Mouse (Mus musculus) spleen, postnatal 4 days (tissue): ENCODE results near the gene Mob3b.
"Not testable (repeated sequence)": the region's sequence is repeated elsewhere in the genome, so short reads cannot be mapped to it uniquely, and the experiment has no call there.

ENCODE experiments used
- DNase-seq, 2 experiments: peaks; one replicate each; pipeline ENCODE4 v3.0.0; 2022; ENCODE audit warnings: low spot score in 2 of 2

Mob3b gene

DNA sequence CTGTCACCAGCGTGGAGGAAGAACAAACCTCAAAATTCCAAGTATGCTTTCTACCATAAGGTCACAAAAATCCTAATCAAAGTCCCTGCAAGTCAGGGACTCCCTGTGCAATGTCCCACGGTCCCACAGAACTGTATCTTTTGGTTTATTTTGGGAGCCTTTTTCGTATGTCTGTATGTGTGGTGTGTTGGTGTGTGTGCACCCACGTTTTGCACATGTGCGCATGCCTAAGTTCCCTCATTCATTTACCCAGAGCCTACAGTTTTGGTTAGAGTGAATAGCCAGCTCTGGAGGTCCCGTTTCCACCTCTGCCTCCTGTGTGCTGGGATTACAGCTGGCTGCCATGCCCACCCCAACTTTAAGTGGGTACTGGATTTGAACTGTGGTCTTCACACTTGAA, 189.7 kb downstream of the Mob3b start:
- DNase-seq, result no peak

DNA sequence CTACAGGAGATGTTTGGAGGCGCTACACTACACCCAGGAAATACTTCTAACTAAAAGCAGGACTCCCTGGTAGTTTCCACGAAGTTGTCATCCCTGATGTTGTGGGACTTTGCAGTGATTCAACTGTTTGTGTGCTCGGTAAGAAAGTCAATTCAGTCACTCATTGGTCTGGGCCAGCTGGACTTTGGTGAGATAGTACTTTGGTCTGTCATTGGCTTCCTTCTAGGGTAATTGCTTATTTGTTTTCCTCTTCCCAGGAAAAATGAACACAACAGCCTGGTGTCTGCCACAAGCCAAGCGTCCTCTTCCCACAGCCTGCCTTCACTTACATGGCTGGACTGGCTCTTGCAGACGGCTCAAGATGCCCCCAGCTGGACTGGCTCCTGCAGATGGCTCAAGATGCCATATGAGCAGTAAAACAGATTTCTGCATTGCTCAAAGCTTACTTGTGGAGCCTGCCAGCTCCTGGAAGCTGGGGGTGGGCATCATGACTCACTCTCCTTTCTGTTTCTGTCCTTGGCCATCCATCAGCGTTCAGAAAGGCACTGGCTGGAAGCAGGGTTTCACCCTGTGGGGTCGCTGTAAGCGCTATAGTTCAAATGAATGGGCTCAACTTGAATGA, 190.8 kb downstream of the Mob3b start:
- DNase-seq, result no peak

GRCm38 (mm10) chr4:34964906-34965305, 192.4 kb downstream of the Mob3b start:
- DNase-seq, result no peak

DNA sequence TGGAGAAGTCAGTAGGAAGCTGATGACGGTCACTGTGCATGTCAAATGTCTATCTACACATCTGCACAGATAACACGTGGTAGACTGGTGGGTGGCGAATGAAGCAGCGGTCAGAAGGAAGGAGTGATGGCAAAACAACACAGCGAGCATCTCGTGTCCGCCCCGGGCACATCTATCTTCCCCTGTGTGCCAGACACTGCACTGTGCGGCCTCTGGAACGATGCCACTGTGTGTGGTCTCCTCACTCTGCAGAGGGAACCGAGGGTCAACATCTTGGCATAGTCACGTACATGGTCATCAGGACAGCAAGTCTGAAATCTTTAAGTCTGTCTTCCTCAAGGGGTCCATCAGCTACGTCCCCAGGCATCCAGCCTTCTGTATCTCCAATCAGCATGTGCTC, 193.3 kb downstream of the Mob3b start:
- DNase-seq, result no peak

GRCm38 (mm10) chr4:34960781-34961560, 196.3 kb downstream of the Mob3b start:
- peak in 1 of 2 experiments; percentile 46 for DNase-seq

DNA sequence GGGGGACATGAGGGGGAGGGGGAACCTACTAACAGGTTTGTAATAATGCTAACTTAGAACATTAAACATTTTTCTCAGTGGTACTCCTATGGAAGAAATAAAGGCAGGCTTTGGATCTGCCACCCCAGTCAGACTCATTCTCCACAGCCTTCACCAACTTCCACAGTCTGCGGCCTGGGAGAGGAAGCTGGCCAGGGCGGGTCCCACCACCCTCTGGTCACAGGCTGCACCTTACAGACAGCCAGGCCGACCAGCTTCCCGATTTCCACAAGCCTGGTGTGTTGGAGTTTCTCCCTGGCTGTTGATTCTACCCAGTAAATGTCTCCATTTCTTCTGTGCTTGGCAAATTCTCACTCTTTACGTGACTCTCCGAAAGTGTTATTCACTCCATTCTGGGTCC, 197.8 kb downstream of the Mob3b start:
- no peak for DNase-seq

- DNase-seq, result no peak
Observed at GRCm38 (mm10) chr4:34958155-34959028, 198.9 kb downstream of the Mob3b start.

DNA sequence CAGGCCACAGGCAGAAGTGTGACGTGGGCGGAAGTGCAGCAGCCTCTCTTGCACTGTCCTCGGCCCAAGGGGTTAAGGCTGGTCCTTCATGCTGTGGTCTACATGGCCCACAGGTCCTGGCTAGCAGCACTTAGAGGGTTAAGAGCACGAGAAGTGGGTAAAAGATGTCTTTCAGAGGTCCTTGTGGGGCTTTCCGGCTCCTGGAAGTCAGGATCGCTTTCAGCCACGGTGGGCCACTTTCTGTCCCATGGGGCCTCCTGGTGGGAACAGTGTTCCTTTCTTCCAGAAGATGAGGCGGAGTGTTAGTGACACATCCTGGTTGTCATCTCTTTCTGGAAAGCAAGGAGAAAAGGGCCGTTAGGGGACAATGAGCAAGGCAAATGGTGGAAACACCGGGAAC, 203.6 kb downstream of the Mob3b start:
- DNase-seq, result no peak

DNA sequence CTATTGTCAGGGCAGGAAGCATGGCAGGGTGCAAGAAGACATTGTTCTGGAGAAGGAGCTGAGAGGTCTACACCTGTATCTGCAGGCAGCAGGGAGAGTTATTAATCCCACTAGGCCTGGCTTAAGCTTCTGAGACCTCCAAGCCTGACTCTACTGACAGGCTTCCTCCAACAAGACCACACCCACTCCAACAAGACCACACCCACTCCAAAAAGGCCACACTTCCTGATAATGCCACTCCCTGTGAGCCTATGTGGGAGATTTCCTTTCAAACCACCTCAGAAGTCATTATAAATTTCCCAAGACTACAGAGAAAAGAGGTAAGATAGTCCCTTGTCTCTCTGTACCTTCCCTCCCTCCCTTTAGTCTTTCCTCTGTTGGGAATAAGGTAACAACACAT, 210.1 kb downstream of the Mob3b start:
- DNase-seq, result no peak

DNA sequence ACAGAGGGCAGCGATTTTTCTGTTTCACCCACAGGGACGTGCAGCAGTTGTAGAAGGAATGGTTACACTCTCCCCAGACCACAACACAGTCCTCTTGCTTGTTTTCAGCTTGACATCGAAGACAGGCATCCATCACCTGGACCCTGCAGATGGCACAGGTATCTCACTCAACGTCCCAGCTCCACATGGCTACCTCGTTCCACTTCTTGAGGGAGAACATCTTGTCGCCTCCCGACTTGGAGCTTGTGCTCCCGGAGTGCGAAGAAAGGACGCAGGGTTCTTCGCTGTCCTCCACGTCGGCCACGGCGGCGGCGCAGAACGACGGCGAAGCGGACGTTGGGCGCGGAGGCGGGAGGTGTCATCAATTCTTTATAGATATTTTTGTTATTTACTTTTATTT, 216.2 kb downstream of the Mob3b start:
- DNase-seq, result no peak

- DNase-seq, result not testable (repeated sequence)
Observed at GRCm38 (mm10) chr4:34928386-34928785, 228.9 kb downstream of the Mob3b start.

GRCm38 (mm10) chr4:34922177-34922870, 235.0 kb downstream of the Mob3b start:
- peak; percentile 17 to 59 for DNase-seq

GRCm38 (mm10) chr4:34917400-34917799, 239.9 kb downstream of the Mob3b start:
- DNase-seq, result no peak

DNA sequence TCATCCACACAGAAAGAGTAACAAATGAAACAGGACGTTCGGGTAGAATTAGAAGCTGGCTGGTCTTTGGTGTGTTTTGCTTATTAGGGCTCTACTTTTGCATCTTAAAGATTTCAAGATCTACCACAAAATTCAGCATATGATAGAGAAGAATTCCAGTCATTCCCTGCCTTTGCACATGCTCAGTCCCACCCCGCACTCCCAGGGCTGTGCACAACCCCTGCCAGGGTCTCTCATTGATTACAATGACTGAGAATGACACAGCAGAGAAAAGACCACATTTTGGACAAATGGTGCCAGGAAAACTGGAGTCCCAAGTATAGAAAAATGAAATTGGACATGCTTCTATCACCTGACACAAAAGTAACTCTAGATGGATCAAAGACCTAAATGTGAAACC, 245.1 kb downstream of the Mob3b start:
- no peak for DNase-seq

- DNase-seq, result no peak
Observed at GRCm38 (mm10) chr4:34911401-34911800, 245.9 kb downstream of the Mob3b start.

- DNase-seq, result no peak
Observed at GRCm38 (mm10) chr4:34908127-34908526, 249.2 kb downstream of the Mob3b start.

- no peak for DNase-seq
Observed at GRCm38 (mm10) chr4:34907026-34907425, 250.3 kb downstream of the Mob3b start.

DNA sequence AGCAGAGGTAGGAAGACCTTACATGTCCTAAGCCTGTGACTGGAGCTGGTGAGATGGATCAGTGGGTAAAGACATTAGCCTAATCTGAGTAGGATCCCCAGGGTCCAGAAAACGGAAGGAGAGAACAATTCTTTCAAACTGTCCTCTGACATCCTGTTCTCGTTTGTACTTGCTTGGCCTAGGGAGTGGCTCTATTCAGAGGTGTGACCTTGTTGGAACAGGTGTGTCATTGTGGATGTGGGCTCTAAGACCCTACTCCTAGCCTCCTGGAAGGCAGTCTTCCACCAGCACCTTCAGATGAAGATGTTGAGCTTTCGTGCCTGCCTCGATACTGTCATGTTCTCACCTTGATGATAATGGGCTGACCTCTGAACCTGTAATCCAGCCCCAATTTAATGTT, 251.1 kb downstream of the Mob3b start:
- DNase-seq, result no peak

GRCm38 (mm10) chr4:34905396-34905795, 251.9 kb downstream of the Mob3b start:
- peak; percentile 29 to 74 for DNase-seq

- DNase-seq, result not testable (repeated sequence)
Observed at GRCm38 (mm10) chr4:34901582-34901981, 255.7 kb downstream of the Mob3b start.

DNA sequence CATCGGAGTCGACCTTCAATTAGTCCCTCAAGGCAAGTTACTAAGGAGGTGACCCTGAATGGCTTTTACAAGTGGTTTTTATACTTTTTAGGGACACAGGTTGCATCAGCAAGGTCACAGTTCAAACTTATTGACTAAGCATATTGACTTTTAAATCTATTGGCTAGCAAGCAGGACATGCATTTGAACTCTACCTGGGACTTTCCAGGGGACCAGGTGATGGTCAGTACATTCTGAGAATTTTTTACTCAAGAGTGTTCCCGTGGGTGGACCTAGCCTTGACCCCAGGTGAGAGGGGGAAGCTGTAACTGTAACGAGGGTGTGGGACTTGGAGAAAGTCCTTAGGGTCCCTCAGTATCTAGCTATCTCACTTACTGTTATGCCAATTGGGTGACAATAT, 256.1 kb downstream of the Mob3b start:
- DNase-seq, result no peak

DNA sequence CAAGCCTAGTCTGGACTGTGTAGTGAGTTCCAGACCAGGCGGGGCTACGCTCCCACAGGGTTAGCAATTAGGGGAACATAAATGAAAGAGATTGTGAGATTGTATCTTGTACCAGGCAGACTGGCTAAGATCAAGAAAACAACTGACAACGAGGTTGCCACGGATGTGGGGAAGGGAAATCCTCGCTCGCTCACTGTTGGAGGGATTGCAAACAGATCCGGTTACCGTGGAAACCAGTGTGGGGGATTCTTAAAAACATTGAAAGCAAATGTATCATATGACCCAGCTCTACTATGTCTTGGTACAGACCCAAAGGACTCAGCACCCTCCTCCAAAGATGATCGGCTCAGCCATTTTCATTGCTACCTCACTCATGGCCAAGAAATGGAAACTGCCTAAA, 257.1 kb downstream of the Mob3b start:
- no peak for DNase-seq
